10 mouse cellular contexts compared by ENCODE assay signal in genomic region chr8:128594114-128594513, GRCm38 (mm10).
"Had no signal": no experiment of that assay in that cellular context is flagged by ENCODE, and none has a peak within 500 bp of the region (broad histone marks: within the 10 kb centered on the region; RNA-seq: fewer than 3 reads in every experiment).

No protein-coding gene starts in this region.

- H3K4me3 ChIP-seq: kidney, embryonic 15.5 days; left cerebral cortex, adult 2 months; limb, embryonic 15.5 days; liver, embryonic 15.5 days; midbrain, embryonic 10.5 days; neural tube, embryonic 15.5 days had no signal

- H3K4me1 ChIP-seq: liver, embryonic 15.5 days; neural tube, embryonic 15.5 days had no signal

- H3K27me3 ChIP-seq: kidney, embryonic 15.5 days; limb, embryonic 15.5 days; liver, embryonic 15.5 days; neural tube, embryonic 15.5 days had no signal

- H3K9ac ChIP-seq: kidney, embryonic 15.5 days; limb, embryonic 15.5 days; liver, embryonic 15.5 days; lung, embryonic 14.5 days; neural tube, embryonic 15.5 days had no signal

- H3K36me3 ChIP-seq: kidney, embryonic 15.5 days; limb, embryonic 15.5 days; liver, embryonic 15.5 days; midbrain, embryonic 10.5 days; neural tube, embryonic 15.5 days had no signal

- H3K4me2 ChIP-seq: kidney, embryonic 15.5 days; limb, embryonic 15.5 days; liver, embryonic 15.5 days; lung, embryonic 14.5 days; neural tube, embryonic 15.5 days had no signal

- ATAC-seq: intestine, embryonic 16.5 days; midbrain, embryonic 16.5 days had no signal

- DNase-seq: lung, embryonic 14.5 days had no signal

- H3K9me3 ChIP-seq: kidney, embryonic 15.5 days; limb, embryonic 15.5 days; liver, embryonic 15.5 days; midbrain, embryonic 10.5 days; neural tube, embryonic 15.5 days had no signal

- H3K27ac ChIP-seq: kidney, embryonic 15.5 days; left cerebral cortex, adult 2 months; limb, embryonic 15.5 days; liver, embryonic 15.5 days; midbrain, embryonic 10.5 days; neural tube, embryonic 15.5 days; stomach, postnatal 0 days had no signal
